Mouse (Mus musculus) E14TG2a.4 (cell line): ENCODE results near the gene Tmem260.
"Not testable (repeated sequence)": the region's sequence is repeated elsewhere in the genome, so short reads cannot be mapped to it uniquely, and the experiment has no call there.

Experiments
- CTCF ChIP-seq: conservative IDR thresholded peaks from 2 replicates; pipeline ENCODE4 v1.5.1; 2014; ENCODE audit warnings: low read length
- POU5F1 ChIP-seq: IDR thresholded peaks from 2 replicates; pipeline ENCODE4 v1.6.1; 2014; ENCODE audit warnings: low read length, borderline replicate concordance

DNA sequence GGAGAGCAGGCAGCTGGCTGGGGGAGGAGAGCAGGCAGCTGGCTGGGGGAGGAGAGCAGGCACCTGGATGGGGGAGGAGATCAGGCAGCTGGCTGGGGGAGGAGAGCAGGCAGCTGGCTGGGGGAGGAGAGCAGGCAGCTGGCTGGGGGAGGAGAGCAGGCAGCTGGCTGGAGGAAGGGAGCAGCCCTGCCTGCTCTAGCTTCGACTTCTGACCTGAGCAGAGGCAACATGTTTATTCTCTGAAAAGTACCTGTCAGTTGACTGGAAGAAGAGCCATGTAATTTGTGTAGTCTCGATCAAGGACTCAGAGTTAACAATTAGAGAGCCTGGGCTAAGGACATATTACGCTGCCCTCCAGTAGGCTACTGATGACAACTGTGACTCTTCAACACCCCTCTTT is 29.9 kb downstream of the Tmem260 start:
- TF ChIP-seq CTCF, POU5F1: not testable (repeated sequence)
